Mouse (Mus musculus): Measurements from ENCODE around the gene Rgs5.

Rgs5 gene

DNA sequence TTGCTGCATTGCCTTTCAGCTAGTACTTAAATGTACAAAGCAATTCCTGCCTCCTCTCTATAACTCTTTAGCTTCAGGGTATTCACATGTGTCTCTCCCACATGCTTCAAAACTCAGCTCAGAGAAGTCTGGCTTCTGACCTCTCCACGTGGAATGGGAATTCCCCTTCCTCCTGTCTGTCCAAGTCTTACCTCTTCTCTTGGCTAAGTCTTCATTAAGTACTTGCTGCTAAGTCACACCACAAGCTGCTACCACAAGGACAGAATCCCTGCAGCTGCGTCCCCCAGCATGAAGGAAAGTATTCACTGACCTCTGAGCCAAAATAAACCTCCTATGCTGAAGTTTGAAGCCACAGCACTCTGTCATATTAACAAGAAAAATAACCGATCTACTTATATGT is 71.0 kb downstream of the Rgs5 start:
- no peak for DNase-seq (ENCODE audit: low spot score)

DNA sequence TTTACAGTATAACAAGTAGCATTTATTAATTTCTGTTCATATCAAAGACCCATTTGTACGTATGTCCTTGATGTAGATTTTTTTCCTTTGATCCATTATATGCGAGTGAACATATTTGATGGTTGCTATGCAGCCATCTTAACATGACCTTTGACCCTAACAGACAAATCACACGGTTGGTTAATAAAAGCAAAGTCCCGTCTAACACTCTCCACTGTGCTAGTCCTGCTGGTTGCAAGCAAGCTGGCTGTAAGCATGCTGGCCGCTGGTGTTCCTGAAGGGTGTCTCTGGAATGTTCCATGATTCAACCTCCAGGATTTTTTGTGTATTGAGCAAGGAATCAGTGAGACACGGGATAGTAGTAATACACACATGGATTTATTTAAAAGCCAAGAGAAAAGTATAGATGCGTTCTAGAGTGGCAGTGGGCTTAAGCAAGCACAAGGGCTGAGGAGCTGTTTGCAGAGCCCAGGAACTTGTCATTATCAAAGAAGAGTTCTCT is 75.3 kb downstream of the Rgs5 start:
- DNase-seq (ENCODE audit: low spot score) = no peak

DNA sequence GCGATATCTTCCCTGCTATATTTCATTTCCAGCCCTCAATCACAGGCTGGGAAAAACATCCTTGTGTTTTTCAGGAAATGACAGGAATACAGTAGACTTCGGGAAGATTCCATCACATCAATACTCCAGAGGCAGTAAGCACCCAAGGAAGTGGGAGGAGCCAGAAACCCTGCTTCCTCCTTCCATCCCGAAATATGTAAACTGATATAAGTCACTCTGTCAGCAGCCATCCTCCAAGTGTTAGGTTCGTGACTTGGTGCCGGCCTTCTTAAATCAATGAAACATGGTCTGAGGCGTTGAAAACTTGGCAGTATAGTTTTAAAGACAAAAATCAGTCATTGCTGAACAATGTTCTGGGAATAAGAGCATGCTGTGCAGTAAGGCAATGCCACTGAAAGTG is 80.8 kb downstream of the Rgs5 start:
- DNase-seq (ENCODE audit: low spot score) = no peak

DNA sequence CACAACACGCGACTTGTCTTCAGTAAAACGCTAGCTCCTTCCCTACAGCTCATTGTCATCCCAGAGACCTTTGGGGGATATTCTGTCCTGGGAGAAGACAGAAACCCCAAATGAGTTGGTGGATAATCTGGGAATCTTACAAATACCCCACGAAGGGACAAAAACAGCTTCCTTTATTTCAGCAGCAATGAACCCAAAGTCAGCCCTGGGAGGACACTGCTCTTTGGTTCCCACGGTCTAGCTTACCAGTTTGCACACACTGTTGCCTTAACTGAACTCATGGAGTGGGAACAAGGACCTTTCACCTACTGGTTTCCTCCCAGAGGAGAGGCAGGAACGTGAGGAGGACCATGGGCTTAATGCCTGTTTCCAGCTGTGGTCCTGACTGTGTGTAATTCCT is 81.9 kb downstream of the Rgs5 start:
- DNase-seq (ENCODE audit: low spot score) = no peak

DNA sequence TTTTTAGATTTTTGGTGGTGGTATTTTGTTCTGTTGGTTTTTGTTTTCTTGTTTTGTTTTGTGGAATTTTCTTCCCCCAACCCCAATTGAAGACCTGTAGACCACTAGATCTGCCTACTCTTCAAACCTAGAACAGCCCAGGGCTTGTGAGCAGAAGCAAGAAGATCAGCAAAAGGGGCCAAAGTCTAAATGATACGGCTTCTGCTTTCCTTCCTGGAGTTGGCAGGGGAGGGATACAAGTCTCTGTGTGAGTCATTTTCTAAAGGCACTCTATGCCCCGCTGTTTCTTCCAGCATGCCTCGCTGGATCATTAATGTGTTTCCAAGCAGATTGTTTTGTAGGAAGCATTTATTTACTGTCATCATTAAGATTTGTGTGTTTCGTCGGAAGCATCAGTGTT is 85.8 kb downstream of the Rgs5 start:
- no peak for DNase-seq (ENCODE audit: low spot score)
